Mouse (Mus musculus) naive thymus-derived CD4-positive, alpha-beta T cell, adult 2 months (primary cell): ENCODE results near the gene Acot7.

Experiments
- DNase-seq: peaks from one replicate; pipeline ENCODE4 v3.0.0-alpha.2; 2011; ENCODE audit warnings: low read depth

Acot7 gene

DNA sequence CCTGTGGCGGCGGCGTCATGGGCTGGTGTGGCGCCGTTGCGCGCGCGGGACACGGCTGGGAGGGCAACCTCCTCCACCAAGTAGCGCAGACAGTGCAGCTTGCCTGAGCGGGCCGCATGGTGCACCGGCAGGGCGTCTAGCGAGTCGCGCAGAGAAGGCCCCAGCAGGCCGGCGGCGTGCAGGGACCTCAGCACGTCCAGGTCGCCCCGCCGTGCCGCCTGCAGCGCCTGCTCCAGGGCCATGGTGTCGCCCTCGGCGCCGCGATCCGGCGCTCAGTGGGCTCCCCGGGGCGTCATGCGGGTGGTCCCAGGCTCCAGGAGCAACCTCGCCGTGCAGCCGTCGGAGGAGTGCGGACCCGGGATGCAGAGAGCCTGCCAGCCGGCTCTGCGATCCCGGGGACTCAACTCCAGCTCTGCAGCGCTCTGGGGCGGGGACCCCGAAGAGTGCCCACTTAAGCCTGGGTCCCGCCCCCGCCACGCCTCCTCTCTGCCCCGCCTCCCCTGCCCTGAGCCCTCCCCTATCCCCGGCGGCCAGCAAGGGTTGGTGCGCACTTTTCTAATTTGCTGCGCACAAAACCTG, 25.9 kb upstream of the Acot7 start, which contains the start of gene Espn:
Gene Espn (minus strand): TSS at position 406 of the 579 bp plus-strand sequence.
- peak; percentile 40 for DNase-seq

- DNase-seq, result peak; percentile 98
Measured at GRCm38 (mm10) chr4:152153771-152154177, 24.2 kb upstream of the Acot7 start.

- no peak for DNase-seq
Measured at GRCm38 (mm10) chr4:152155019-152155418, 22.9 kb upstream of the Acot7 start.

GRCm38 (mm10) chr4:152157779-152158584, 20.0 kb upstream of the Acot7 start:
- DNase-seq, result peak; percentile 83

DNA sequence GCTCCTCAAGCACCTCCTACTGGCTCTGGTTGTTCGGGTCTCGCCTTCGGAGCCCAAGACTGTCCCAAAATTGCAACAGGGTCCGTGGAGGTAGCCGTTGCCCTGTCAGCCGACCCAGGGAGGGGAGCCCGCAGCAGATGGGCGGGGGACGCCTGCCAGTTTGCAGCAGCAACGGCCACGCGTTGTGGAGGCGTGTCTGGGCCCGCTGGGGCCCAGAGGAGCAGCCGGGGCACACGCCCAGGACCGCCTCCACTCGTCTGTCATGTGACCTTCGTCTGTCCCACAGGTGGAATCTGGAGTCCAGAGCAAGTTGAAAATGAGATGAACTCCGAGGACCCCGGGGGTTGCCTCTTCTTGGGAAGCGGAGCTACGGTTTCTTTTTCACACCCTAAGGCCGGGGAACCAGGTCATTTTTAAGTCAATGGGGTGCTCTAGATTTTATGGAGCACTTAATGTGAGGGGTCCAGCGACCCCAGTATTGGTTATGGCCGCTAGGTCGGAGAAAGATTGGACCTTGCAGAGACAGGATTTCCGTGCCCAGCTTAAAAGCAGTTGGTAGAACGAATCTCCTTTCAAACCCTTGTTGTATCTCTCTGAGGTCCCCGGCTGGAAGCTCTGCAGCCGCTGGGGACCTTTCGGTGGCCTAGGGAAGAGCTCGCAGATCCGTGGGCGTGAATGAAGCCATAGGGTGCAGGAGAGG, 19.2 kb upstream of the Acot7 start, which contains the start of gene Hes2:
Gene Hes2 (plus strand): TSS at position 283 of the 700 bp plus-strand sequence.
- peak; percentile 39 for DNase-seq

GRCm38 (mm10) chr4:152159285-152159678, 18.7 kb upstream of the Acot7 start:
- no peak for DNase-seq

DNA sequence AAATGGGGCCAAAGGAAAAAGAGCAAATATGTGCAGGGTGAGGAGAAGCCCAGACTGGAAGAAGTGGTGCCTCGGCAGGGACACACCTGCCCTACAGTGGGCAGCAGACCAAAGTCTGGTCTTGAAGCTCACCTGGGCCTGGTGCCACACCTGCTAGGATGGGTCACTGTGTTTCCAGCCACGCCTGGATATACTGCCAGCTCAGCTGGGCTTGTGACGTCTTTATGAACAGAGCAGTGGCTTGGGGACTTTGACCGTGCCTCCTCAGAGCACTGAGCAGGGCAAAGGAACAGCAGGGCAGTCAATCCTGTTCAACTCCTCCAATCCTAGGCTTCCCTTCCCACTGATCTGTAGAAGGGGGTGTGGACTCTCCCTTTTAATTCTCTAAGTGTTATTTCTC, 17.2 kb upstream of the Acot7 start:
- DNase-seq, result no peak

DNA sequence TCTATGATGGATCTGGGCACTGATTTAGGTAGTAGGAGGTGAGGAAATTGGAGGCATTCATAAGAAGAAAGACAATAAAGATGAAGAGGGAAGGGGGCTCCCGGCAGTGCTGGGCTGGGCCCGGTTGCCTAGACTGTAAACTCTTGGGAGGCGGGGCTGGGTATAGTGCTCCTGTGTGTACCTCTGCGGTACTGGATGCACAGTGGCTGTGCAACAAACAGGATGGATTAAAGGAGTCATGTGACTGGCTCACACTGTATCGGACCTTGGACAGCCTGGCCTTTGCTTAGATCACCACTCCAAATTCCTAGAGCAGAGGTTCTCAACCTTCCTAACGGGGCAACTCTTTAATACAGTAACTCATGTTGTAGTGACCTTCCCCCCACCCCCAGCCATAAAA, 16.3 kb upstream of the Acot7 start:
- DNase-seq, result no peak

GRCm38 (mm10) chr4:152162748-152163147, 15.2 kb upstream of the Acot7 start:
- DNase-seq, result no peak

- peak; percentile 76 for DNase-seq
Measured at GRCm38 (mm10) chr4:152165036-152165931, 12.7 kb upstream of the Acot7 start.

DNA sequence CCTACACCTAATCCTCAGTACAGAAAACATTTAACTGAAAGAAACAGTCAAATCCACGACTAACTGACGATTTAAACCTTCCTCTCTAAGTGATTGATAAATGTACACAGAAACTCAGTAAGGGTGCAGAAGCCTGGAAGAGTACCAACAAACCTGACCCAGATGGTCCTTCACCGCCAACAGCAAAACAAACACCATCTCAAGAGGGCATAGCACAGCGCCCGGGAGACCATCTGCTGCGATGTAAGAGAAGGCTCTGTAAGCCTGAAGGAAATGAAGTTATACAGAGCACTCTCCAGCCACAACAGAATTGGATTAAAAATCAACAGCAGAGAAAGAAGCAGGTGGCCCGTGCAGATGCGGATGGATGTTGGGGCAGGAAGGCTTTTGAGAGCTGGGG, 9.9 kb upstream of the Acot7 start:
- no peak for DNase-seq

GRCm38 (mm10) chr4:152169103-152169502, 8.8 kb upstream of the Acot7 start:
- DNase-seq, result no peak

- DNase-seq, result no peak
Measured at GRCm38 (mm10) chr4:152170286-152170685, 7.6 kb upstream of the Acot7 start.

GRCm38 (mm10) chr4:152171543-152171942, 6.4 kb upstream of the Acot7 start:
- peak; percentile 59 for DNase-seq

- peak; percentile 92 for DNase-seq
Measured at GRCm38 (mm10) chr4:152173041-152173440, 4.9 kb upstream of the Acot7 start.

- DNase-seq, result no peak
Measured at GRCm38 (mm10) chr4:152173956-152174355, 4.0 kb upstream of the Acot7 start.

DNA sequence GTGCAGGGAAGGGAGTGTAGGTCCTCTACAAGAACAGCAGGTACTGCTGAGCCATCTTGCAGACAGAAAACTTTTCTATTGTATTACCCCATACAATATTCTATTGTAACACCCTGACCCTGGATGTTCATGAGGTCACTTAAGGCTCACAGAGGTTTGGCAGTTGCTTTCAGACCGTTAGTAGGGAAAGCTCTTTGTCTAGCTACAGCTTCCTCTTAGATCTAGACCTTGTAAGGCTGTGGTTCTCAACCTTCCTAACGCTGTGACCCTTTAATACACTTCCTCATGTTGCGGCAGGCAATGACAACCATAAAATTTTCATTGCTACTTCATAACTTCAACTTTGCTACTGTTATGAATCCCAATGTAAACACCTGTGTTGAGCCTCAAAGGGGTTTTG, 1.3 kb upstream of the Acot7 start:
- no peak for DNase-seq

DNA sequence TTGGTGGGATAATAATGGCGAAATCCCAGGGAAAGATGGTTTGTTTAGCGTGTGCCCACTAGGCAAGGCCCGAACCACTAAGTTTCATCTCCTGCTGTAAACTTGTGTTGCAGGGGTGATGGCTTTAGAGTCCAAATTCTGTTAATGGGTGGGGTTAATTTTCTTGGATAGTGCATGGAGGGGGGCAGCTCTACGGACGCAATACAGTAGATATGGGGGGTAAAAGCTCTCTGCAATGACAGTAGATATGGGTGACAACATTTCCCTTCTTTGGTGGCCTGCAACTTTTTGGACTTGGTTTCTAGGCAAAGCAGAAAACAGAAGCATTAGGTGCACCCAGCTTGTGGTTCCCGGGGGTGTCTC, 779 bp upstream of the Acot7 start:
- no peak for DNase-seq

DNA sequence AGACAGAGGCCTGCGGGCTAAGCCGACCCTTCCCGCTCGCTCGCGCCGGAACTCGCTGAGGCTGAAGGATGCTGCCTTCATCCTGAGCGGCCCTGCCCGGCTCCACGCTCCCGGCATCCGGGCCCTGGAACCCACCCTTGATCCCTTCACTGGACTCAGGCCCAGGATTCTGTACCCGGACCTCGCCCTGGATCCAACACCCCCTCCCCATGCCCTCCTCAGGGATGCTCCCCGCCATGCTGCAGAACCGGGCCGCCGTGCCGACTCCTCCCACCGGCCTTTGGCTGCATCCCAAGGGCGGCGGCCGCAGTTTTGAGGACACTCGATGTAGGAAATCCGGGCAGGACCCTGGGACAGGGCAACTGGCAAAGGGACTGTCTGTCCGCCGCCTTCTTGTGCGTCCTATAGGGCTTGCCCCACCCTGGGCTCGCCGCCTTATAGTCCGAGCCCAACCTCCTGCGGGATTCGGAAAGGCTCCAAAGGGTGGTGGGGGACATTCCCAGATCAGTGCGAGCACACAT, 470 bp downstream of the Acot7 start:
- DNase-seq, result no peak

DNA sequence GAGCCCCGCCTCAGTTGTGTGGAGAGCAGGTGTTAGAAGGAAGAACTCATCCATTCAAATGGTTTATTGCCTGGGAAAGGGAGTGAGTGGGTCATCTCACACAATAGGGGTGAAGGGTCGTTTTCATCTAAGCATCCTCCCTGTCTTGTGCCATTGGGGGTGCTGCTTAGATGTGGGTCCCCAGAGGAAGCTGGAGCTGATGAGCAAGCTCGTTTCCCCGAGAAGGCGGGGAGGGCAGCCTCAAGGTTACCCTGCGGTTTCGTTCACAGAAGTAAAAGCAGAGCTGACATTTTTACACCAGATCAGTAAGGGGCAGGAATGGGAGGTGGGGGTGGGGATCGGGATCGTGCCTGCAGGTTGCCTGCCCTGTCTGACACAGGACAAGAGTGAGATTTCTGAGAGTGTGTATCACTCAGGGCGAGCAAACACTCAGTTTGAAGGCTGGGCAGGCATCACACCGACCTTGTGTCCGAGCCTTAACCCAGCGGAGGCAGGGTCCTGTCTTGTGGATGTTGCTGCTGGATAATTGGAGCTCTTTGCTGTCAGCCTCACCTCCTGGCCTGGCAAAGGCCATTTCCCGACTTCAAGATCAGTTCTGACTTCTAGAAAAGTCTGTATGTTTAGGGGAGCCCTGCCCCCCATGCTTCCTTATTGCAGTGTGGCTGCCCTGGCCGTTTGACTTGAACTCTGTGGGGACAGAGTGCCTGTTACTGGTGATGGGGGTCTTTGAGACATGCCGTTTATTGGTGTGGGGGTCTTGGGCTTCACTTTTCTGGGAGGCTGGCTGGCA, 1.2 kb downstream of the Acot7 start:
- DNase-seq, result peak; percentile 66
